Mouse (Mus musculus) olfactory bulb, adult 2 months (tissue): ENCODE results near the gene Cwc22.

Source experiments
- CTCF ChIP-seq: fragments of 200-500 bp; IDR thresholded peaks from 2 replicates; pipeline ENCODE4 v1.5.1; 2012; ENCODE audit warnings: low read depth, mild to moderate bottlenecking, low read length, moderate library complexity; ENCODE audit not compliant: insufficient read depth
- POLR2A ChIP-seq: fragments of 200-500 bp; IDR thresholded peaks from 2 replicates; pipeline ENCODE4 v1.6.1; 2012; ENCODE audit warnings: mild to moderate bottlenecking, low read depth, low read length, moderate library complexity; ENCODE audit not compliant: insufficient read depth

GRCm38 (mm10) chr2:77934138-77934537 lies 12.0 kb downstream of the Cwc22 start:
- TF ChIP-seq CTCF, result no peak
- no peak for TF ChIP-seq POLR2A
